ENCODE assay signal across 17 mouse cellular contexts in genomic region chr9:90135963-90136677, GRCm38 (mm10). TPM values are rescaled to one million over a fixed set of nuclear protein-coding genes. Genes with fewer than 3 reads are reported as not detected.
A peak's percentile ranks its signal among the peaks of the same experiment; 100 is the strongest.
DNase-seq lines count a peak whose midpoint lies in the region; ATAC-seq and TF ChIP-seq lines count a peak whose summit lies in the region.
"Had no signal": no experiment of that assay in that cellular context is flagged by ENCODE, and none has a peak within 500 bp of the region (broad histone marks: within the 10 kb centered on the region; RNA-seq: fewer than 3 reads in every experiment).

No protein-coding gene starts in this region.

- H3K4me3 ChIP-seq in forebrain, postnatal 0 days (ENCODE audit: low read depth, low read length): no peak overlapping the region
- no peak overlapping the region for H3K4me3 ChIP-seq in forebrain, embryonic 11.5 days (ENCODE audit: low read depth, low read length)
- no peak overlapping the region for H3K4me3 ChIP-seq in ES-E14 (ENCODE audit: insufficient read depth in 1 of 2, low read depth in 1 of 2, low read length in 2 of 2, poor library complexity in 1 of 2, severe bottlenecking in 1 of 2)
- H3K4me3 ChIP-seq in brown adipose tissue, adult 24 weeks (ENCODE audit: insufficient read depth, low read depth, low read length): no peak overlapping the region
- H3K4me3 ChIP-seq: erythroblast, embryonic 14.5 days; hindbrain, embryonic 12.5 days; limb, embryonic 12.5 days; myocyte had no signal

- no peaks in the 10 kb centered on the region for H3K9me3 ChIP-seq in forebrain, postnatal 0 days (ENCODE audit: low read length)
- H3K9me3 ChIP-seq in forebrain, embryonic 11.5 days (ENCODE audit: control insufficient read depth, low read length): no peaks in the 10 kb centered on the region
- H3K9me3 ChIP-seq in ES-E14 (ENCODE audit: control insufficient read depth, insufficient read depth, low read depth, low read length): no peaks in the 10 kb centered on the region
- H3K9me3 ChIP-seq: G1E; hindbrain, embryonic 12.5 days; limb, embryonic 12.5 days had no signal

- H3K9ac ChIP-seq in forebrain, postnatal 0 days: no peak overlapping the region
- no peak overlapping the region for H3K9ac ChIP-seq in forebrain, embryonic 11.5 days (ENCODE audit: low read length)
- H3K9ac ChIP-seq in ES-E14 (ENCODE audit: insufficient read depth, low read depth, low read length, poor library complexity, severe bottlenecking): peak overlapping the region; percentile 17; the same call in 1 of the 2 replicates
- H3K9ac ChIP-seq: hindbrain, embryonic 12.5 days; limb, embryonic 12.5 days had no signal

- H3K36me3 ChIP-seq in forebrain, postnatal 0 days (ENCODE audit: insufficient read depth): no peaks in the 10 kb centered on the region
- no peaks in the 10 kb centered on the region for H3K36me3 ChIP-seq in forebrain, embryonic 11.5 days (ENCODE audit: control insufficient read depth, insufficient read depth, low read length)
- no peaks in the 10 kb centered on the region for H3K36me3 ChIP-seq in ES-E14 (ENCODE audit: control insufficient read depth, insufficient read depth, low read length, poor library complexity, severe bottlenecking)
- H3K36me3 ChIP-seq: G1E; hindbrain, embryonic 12.5 days; limb, embryonic 12.5 days had no signal

- WGBS in forebrain, postnatal 0 days: 72% methylated on average over 9 of the region's 9 CpGs
- 84% methylated on average over 9 of the region's 9 CpGs for WGBS in forebrain, embryonic 11.5 days

- no peak for DNase-seq in forebrain, postnatal 0 days
- DNase-seq in forebrain, embryonic 11.5 days (ENCODE audit: low spot score): no peak
- DNase-seq in left cerebral cortex, postnatal 4 days: peak; percentile 34
- DNase-seq in left cerebral cortex, postnatal 36 days (ENCODE audit: low spot score in 2 of 2): no peak
- no peak for DNase-seq in ES-E14 (ENCODE audit: low read depth, low spot score)
- no peak for DNase-seq in gastrocnemius, adult 8-10 months (ENCODE audit: low spot score in 2 of 2)
- DNase-seq: cerebellum, adult 11 months; layer of hippocampus, postnatal 36 days; thymus, adult 18-20 months had no signal

- H3K27me3 ChIP-seq in forebrain, postnatal 0 days (ENCODE audit: insufficient read depth, low read length): no peaks in the 10 kb centered on the region
- H3K27me3 ChIP-seq in forebrain, embryonic 11.5 days (ENCODE audit: control insufficient read depth, insufficient read depth, low read length): no peaks in the 10 kb centered on the region
- H3K27me3 ChIP-seq: hindbrain, embryonic 12.5 days; limb, embryonic 12.5 days had no signal

- in situ Hi-C loops in ES-E14 (cut with MboI; ENCODE audit: low sequenced_read_pairs in 2 of 2, unreplicated experiment in 2 of 2): no loop called here

- no peak for TF ChIP-seq CTCF in forebrain, postnatal 0 days (IDR thresholded peaks at IDR 0.05; ENCODE audit: low read depth)

- H3K27ac ChIP-seq in forebrain, postnatal 0 days (ENCODE audit: low read depth, low read length): no peak overlapping the region
- no peak overlapping the region for H3K27ac ChIP-seq in forebrain, embryonic 11.5 days (ENCODE audit: low read depth, low read length)
- H3K27ac ChIP-seq in ES-E14 (ENCODE audit: insufficient read depth, low read depth, low read length, poor library complexity, severe bottlenecking): no peak overlapping the region
- H3K27ac ChIP-seq in brown adipose tissue, adult 24 weeks (replicated peaks; ENCODE audit: low read depth, low read length): peak overlapping the region; percentile 27
- H3K27ac ChIP-seq: hindbrain, embryonic 12.5 days; limb, embryonic 12.5 days had no signal

- H3K4me2 ChIP-seq in forebrain, postnatal 0 days (ENCODE audit: low read depth): no peak overlapping the region
- no peak overlapping the region for H3K4me2 ChIP-seq in forebrain, embryonic 11.5 days (ENCODE audit: low read depth, low read length, severe bottlenecking)
- H3K4me2 ChIP-seq: hindbrain, embryonic 12.5 days; limb, embryonic 12.5 days had no signal

- intact Hi-C loops in left cerebral cortex, postnatal 4 days (cut with DNase I): no loop called here
- intact Hi-C loops in left cerebral cortex, postnatal 36 days (cut with DNase I): no loop called here

- 0 out of 2 replicates have a peak, but pooled peaks have one; percentile 23 for ATAC-seq in forebrain, postnatal 0 days
- ATAC-seq in forebrain, embryonic 11.5 days (replicated peaks; ENCODE audit: low FRiP score): no peak
- no peak for ATAC-seq in megakaryocyte progenitor cell, adult 5-6 weeks (replicated peaks; ENCODE audit: poor library complexity)

- H3K4me1 ChIP-seq in forebrain, postnatal 0 days (ENCODE audit: insufficient read depth): no peaks in the 10 kb centered on the region
- H3K4me1 ChIP-seq in forebrain, embryonic 11.5 days (replicated peaks; ENCODE audit: control insufficient read depth, insufficient read depth, low read length): no peaks in the 10 kb centered on the region
- H3K4me1 ChIP-seq in ES-E14 (ENCODE audit: control insufficient read depth in 2 of 2, insufficient read depth in 2 of 2, low read length in 2 of 2, poor library complexity in 1 of 2): 0 out of 4 replicates have a peak, but pooled peaks cover 0 to 6% of the 10 kb centered on the region in 2 experiments
- H3K4me1 ChIP-seq in brown adipose tissue, adult 24 weeks (ENCODE audit: control insufficient read depth, insufficient read depth, insufficient read length, low read length): peaks cover 3% of the 10 kb centered on the region; the same call in 1 of the 2 replicates
- H3K4me1 ChIP-seq: limb, embryonic 12.5 days had no signal

TF ChIP-seq in ES-E14, 5 proteins besides CTCF, POLR2A, EP300 and RAD21:
- no peak for TF ChIP-seq ZC3H11A (IDR thresholded peaks at IDR 0.05; ENCODE audit: borderline replicate concordance, low read depth, low read length)
- TF ChIP-seq HCFC1 (IDR thresholded peaks at IDR 0.05; ENCODE audit: borderline replicate concordance, insufficient read depth, low read length): no peak
- TF ChIP-seq CHD2 (IDR thresholded peaks at IDR 0.05; ENCODE audit: low read depth, low read length): no peak
- no peak for TF ChIP-seq ZNF384 (IDR thresholded peaks at IDR 0.05; ENCODE audit: low read depth, low read length)
- TF ChIP-seq MAFK (IDR thresholded peaks at IDR 0.05; ENCODE audit: insufficient read depth, low read depth, low read length): no peak

RNA-seq across cellular contexts. Expression of gene Morf4l1, which starts 21.5 kb away (rescaled TPM):
- total RNA-seq in forebrain, postnatal 0 days (2014; rRNA removed): 295 and 321 TPM in 2 replicates
- polyA plus RNA-seq in forebrain, postnatal 0 days (2015; fragmentation: Nextera tagmentation; extraction: Ambion mirVana): 636 and 638 TPM in 2 replicates
- 484 and 515 TPM in 2 replicates for polyA plus RNA-seq in forebrain, embryonic 11.5 days (2014; fragmentation: Nextera tagmentation; extraction: Ambion mirVana)
- 100 to 1,000 TPM; 436 to 445 TPM for total RNA-seq in left cerebral cortex, postnatal 4 days (2021)
- 100 to 1,000 TPM; 412 to 425 TPM for total RNA-seq in left cerebral cortex, postnatal 36 days (2021)
- total RNA-seq in ES-E14 (2012; rRNA removed): 139 and 201 TPM in 2 replicates
- 242 and 410 TPM in 2 replicates for polyA plus RNA-seq in brown adipose tissue, adult 24 weeks (2012; ENCODE audit: insufficient read depth, insufficient read length, missing spikeins)
- 366 and 378 TPM in 2 replicates for total RNA-seq in megakaryocyte progenitor cell, adult 5-6 weeks (2015)
- total RNA-seq in megakaryocyte progenitor cell, adult 5-6 weeks (2017): 192 and 278 TPM in 2 replicates
- total RNA-seq in gastrocnemius, adult 8-10 months (2022): 100 to 1,000 TPM; 196 to 235 (median 212) TPM

RNA-seq across cellular contexts. Expression of gene Adamts7, which starts 26.7 kb away (rescaled TPM):
- total RNA-seq in forebrain, postnatal 0 days (2014; rRNA removed): 10.9 and 15.9 TPM in 2 replicates
- polyA plus RNA-seq in forebrain, postnatal 0 days (2015; fragmentation: Nextera tagmentation; extraction: Ambion mirVana): 4.1 and 4.9 TPM in 2 replicates
- 21.5 and 22.2 TPM in 2 replicates for polyA plus RNA-seq in forebrain, embryonic 11.5 days (2014; fragmentation: Nextera tagmentation; extraction: Ambion mirVana)
- 10 to 100 TPM in 1 of 2 experiments, 1 to 10 TPM in 1; 7.3 to 10.8 TPM for total RNA-seq in left cerebral cortex, postnatal 4 days (2021)
- total RNA-seq in left cerebral cortex, postnatal 36 days (2021): under 1 TPM; 0.30 to 0.43 TPM
- total RNA-seq in ES-E14 (2012; rRNA removed): 9.5 and 11.7 TPM in 2 replicates
- 0.40 and 0.79 TPM in 2 replicates for polyA plus RNA-seq in brown adipose tissue, adult 24 weeks (2012; ENCODE audit: insufficient read depth, insufficient read length, missing spikeins)
- total RNA-seq in megakaryocyte progenitor cell, adult 5-6 weeks (2015): not detected in 2 replicates
- total RNA-seq in megakaryocyte progenitor cell, adult 5-6 weeks (2017): 0.07 TPM in 1 of 2 replicates, not detected in the other
- under 1 TPM; 0.29 to 0.56 (median 0.43) TPM for total RNA-seq in gastrocnemius, adult 8-10 months (2022)
- total RNA-seq: G1E; megakaryocyte, adult 5-6 weeks had no signal
- polyA plus RNA-seq: G1E had no signal
